Mouse (Mus musculus) kidney, embryonic 14.5 days (tissue): ENCODE results near the gene Lsm2. TPM values are rescaled to one million over a fixed set of nuclear protein-coding genes. Genes with fewer than 3 reads are reported as not detected.

Experiments
- ATAC-seq: fragments of 200-750 bp; cut with Nextera tagmentation; 2 replicates; pipeline ENCODE4 v1.8.0; 2017; ENCODE audit warnings: moderate number of reproducible peaks, mild to moderate bottlenecking, moderate TSS enrichment, moderate library complexity; ENCODE audit not compliant: low FRiP score, low TSS enrichment
- H3K27ac ChIP-seq: fragments of 300-500 bp; sonication (generic); 2 replicates; pipeline ENCODE4 v1.5.1; 2014; ENCODE audit warnings: low read depth, mild to moderate bottlenecking, low read length, moderate library complexity, mixed read lengths
- H3K27me3 ChIP-seq: fragments of 300-500 bp; sonication (generic); 2 replicates; pipeline ENCODE4 v1.6.1; 2014; ENCODE audit warnings: mild to moderate bottlenecking, low read length; ENCODE audit not compliant: control insufficient read depth, insufficient read depth
- H3K36me3 ChIP-seq: fragments of 300-500 bp; sonication (generic); 2 replicates; pipeline ENCODE4 v1.6.1; 2014; ENCODE audit warnings: low read length, mixed read lengths; ENCODE audit not compliant: control insufficient read depth, insufficient read depth
- H3K4me1 ChIP-seq: fragments of 300-500 bp; sonication (generic); 2 replicates; pipeline ENCODE4 v1.6.1; 2014; ENCODE audit warnings: low read length, mixed read lengths; ENCODE audit not compliant: control insufficient read depth, insufficient read depth
- H3K4me2 ChIP-seq: fragments of 300-500 bp; sonication (generic); replicated peaks from 2 replicates; pipeline ENCODE4 v1.6.1; 2014; ENCODE audit warnings: low read depth, mild to moderate bottlenecking, low read length
- H3K4me3 ChIP-seq: fragments of 300-500 bp; sonication (generic); 2 replicates; pipeline ENCODE4 v1.5.1; 2014; ENCODE audit warnings: mild to moderate bottlenecking, low read length
- H3K9ac ChIP-seq: fragments of 300-500 bp; sonication (generic); 2 replicates; pipeline ENCODE4 v1.6.1; 2014; ENCODE audit warnings: low read depth, mild to moderate bottlenecking, low read length, moderate library complexity
- H3K9me3 ChIP-seq: fragments of 300-500 bp; sonication (generic); 2 replicates; pipeline ENCODE4 v1.6.1; 2016; ENCODE audit warnings: low read length; ENCODE audit not compliant: control insufficient read depth
- WGBS: fragments of 180-500 bp; shearing (Covaris S2); extraction: QIAGEN DNeasy Blood & Tissue Kit; methylation state at CpG from one replicate; pipeline ENCODE4 v1.1.7; 2014; 5-methylcytosine and 5-hydroxymethylcytosine counted together
- polyA plus RNA-seq: library from polyadenylated mRNA; unstranded; fragments of >200 nt; fragmentation: Nextera tagmentation; extraction: Ambion mirVana; gene quantifications from 2 replicates; pipeline ENCODE4 v1.2.1, GENCODE M21; 2014

Lsm2 gene
- 240 and 246 TPM in 2 replicates for polyA plus RNA-seq

DNA sequence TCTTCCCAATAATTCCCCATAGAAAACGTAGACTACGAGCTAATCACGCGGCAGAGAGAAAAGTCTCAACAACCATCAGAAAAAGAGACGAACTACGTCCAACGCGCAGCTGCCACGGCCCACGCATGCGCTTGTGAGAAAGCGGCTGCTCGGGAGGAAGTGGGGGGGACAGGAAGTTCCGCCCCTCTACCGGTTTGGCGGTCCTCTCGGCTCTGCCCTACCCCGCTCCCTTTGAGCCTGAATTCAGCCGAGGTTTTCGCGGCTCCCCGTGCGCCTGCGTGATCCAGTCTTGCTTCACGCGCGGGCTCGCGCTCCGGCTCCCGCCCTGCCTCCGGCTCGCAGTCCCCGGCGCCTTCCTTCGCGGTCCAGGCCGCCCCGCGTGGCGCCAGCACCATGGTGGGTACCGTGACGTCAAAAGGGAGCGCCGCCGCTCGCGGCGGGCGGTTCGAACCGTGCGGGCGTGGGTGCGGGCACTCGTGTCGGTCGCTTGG, at the start of gene Lsm2:
Lsm2 (plus strand) TSS at position 173 of the 491 bp plus-strand sequence.
- H3K4me2 ChIP-seq: peak within 1 kb of the TSS; percentile 71
- peaks cover 8% of the 10 kb centered on the region; the same call in 1 of the 2 replicates for H3K4me1 ChIP-seq
- H3K9me3 ChIP-seq: no peaks in the 10 kb centered on the region
- peak within 1 kb of the TSS; percentile 84 for H3K4me3 ChIP-seq
- WGBS: 1% methylated on average over 57 of the region's 58 CpGs
- ATAC-seq: peak; percentile 95
- H3K36me3 ChIP-seq: peaks cover 19% of the 10 kb centered on the region
- peak within 1 kb of the TSS; percentile 94 for H3K9ac ChIP-seq
- no peaks in the 10 kb centered on the region for H3K27me3 ChIP-seq
- H3K27ac ChIP-seq: peak within 1 kb of the TSS; percentile 99

DNA sequence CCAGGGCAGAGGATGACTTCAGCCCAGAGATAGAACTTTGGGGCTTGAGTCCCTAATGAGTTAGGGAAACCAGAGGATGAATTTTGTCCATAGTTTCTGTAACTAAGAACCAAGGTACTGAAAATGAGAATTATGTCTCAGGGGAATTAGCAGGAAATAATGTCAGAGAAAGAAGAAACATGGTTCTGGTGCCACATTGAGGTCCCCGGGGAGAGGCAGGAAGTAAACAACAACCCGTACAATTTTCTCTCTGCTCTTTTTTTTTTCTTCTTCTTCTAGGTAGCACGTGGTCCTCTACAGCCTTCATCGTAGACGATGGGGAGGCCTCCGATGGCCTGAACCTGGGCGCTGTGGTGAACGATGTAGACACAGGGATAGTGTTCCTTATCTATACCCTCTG, 49.4 kb upstream of the Lsm2 start:
- no peaks in the 10 kb centered on the region for H3K27me3 ChIP-seq
- H3K4me1 ChIP-seq: peaks cover 9% of the 10 kb centered on the region; the same call in 1 of the 2 replicates
- H3K4me2 ChIP-seq: peak overlapping the region; percentile 97
- WGBS: 79% methylated on average over 8 of the region's 8 CpGs
- ATAC-seq: no peak
- peak overlapping the region; percentile 68 for H3K9ac ChIP-seq
- H3K9me3 ChIP-seq: no peaks in the 10 kb centered on the region
- peaks cover 9% of the 10 kb centered on the region; the same call in 1 of the 2 replicates for H3K36me3 ChIP-seq
- H3K27ac ChIP-seq: no peak overlapping the region
- peak overlapping the region; percentile 58 for H3K4me3 ChIP-seq

DNA sequence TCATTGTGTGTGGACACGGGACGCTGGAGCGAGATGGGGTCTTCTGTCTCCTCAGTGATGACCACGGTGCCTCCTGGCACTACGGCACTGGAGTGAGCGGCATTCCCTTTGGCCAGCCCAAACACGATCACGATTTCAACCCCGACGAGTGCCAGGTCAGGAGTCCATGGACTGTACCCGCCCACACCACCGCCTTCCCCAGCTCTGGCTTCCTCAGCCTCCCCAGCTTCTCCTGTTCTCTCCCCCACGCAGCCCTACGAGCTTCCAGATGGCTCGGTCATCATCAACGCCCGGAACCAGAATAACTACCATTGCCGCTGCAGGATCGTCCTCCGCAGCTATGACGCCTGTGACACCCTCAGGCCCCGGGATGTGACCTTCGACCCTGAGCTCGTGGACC, 47.6 kb upstream of the Lsm2 start:
- no peak for ATAC-seq
- WGBS: 66% methylated on average over 22 of the region's 24 CpGs
- Histone ChIP-seq H3K9ac (no peak overlapping the region), H3K27ac (no peak overlapping the region), H3K4me3 (no peak overlapping the region), H3K36me3 (peaks cover 9% of the 10 kb centered on the region; the same call in 1 of the 2 replicates), H3K27me3 (no peaks in the 10 kb centered on the region), H3K9me3 (no peaks in the 10 kb centered on the region), H3K4me2 (no peak overlapping the region), H3K4me1 (peaks cover 9% of the 10 kb centered on the region; the same call in 1 of the 2 replicates)

DNA sequence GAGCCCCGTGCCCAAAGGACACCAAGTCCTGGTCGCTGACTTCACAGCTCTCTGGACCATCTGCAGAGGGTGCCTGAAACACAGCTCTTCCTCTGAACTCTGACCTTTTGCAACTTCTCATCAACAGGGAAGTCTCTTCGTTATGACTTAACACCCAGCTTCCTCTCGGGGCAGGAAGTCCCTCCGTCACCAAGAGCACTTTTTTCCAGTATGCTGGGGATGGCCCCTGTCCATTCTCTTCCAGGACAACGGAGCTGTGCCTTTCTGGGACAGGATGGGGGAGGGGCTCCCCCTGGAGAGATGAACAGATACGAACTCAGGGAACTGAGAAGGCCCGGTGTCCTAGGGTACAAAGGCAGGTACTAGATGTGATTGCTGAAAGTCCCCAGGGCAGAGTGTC, 46.8 kb upstream of the Lsm2 start:
- WGBS: 49% methylated on average over 8 of the region's 8 CpGs
- no peaks in the 10 kb centered on the region for H3K27me3 ChIP-seq
- H3K36me3 ChIP-seq: peaks cover 9% of the 10 kb centered on the region; the same call in 1 of the 2 replicates
- H3K9me3 ChIP-seq: no peaks in the 10 kb centered on the region
- ATAC-seq: no peak
- no peak overlapping the region for H3K9ac ChIP-seq
- H3K4me2 ChIP-seq: no peak overlapping the region
- peaks cover 9% of the 10 kb centered on the region; the same call in 1 of the 2 replicates for H3K4me1 ChIP-seq
- no peak overlapping the region for H3K27ac ChIP-seq
- no peak overlapping the region for H3K4me3 ChIP-seq

DNA sequence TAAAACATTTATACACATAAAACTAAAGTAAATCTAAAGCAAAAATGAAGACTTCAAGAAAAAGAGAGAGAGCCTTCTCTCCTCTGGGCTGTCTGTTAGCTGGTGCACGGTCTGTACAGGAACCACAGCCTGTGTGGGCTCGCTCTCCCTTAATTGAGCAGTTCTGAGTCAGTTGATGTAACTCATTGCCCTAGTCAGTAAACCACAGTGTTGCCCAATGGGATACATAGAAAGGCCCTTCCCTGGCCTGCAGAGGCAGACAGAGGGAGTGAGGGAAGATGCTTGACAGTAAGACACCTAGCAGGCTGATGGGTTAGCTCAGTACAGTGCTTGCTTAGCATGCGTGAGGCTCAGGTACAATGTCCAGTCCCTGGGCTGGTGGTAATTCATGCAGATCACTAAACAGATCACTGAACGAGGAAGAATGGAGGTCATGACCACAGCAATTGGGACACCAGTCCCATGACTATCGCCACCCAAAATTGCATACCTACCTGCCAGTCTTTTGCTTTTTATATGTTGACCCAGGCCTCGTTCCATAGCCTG, 43.6 kb upstream of the Lsm2 start:
- Histone ChIP-seq H3K4me3 (no peak overlapping the region), H3K27me3 (no peaks in the 10 kb centered on the region), H3K4me1 (0 out of 2 replicates have a peak, but pooled peaks cover 5% of the 10 kb centered on the region), H3K27ac (no peak overlapping the region), H3K4me2 (no peak overlapping the region), H3K9ac (no peak overlapping the region), H3K9me3 (no peaks in the 10 kb centered on the region), H3K36me3 (peaks cover 9% of the 10 kb centered on the region; the same call in 1 of the 2 replicates)
- ATAC-seq: no peak
- 87% methylated on average over 6 of the region's 6 CpGs for WGBS

DNA sequence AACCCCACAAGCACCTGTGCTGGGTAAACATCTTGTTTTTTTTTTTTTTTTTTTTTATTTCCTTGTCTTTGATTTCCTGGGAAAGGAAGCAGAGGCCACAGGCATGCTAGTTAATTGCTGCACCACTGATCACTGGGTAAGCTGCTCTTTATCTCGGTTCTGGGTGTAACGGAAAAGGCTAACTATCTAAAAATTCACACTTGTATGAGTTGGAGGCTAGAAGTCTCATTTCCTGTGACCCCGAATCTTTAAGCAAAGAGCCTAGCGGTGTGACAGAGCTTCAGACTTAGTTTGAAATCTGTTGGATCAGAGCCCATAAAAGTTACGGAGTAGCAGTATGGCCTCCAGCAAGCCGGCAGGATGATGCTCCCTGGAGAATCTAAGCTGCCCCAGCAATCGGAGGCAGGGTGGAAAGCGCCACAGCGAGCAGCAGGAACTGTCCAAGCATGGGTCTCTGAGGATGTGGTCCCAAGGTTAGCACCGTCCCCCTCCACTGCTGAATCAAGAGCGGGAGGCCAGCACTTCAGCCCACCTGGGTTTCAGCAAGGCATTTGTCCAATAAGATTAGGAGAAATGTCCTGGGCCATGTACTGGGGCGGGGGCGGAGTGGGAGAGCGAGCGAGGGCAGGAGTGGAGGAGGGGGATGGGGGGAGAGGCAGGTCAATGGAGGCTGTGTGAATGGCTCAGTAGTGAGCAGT, 40.2 kb upstream of the Lsm2 start:
- peak overlapping the region; percentile 47; the same call in 1 of the 2 replicates for H3K9ac ChIP-seq
- peak overlapping the region; percentile 47 for H3K4me2 ChIP-seq
- 0 out of 2 replicates have a peak, but pooled peaks cover 5% of the 10 kb centered on the region for H3K4me1 ChIP-seq
- H3K27me3 ChIP-seq: no peaks in the 10 kb centered on the region
- H3K9me3 ChIP-seq: no peaks in the 10 kb centered on the region
- H3K27ac ChIP-seq: peak overlapping the region; percentile 53; the same call in 1 of the 2 replicates
- peak; percentile 75 for ATAC-seq
- 5% methylated on average over 15 of the region's 15 CpGs for WGBS
- no peaks in the 10 kb centered on the region for H3K36me3 ChIP-seq
- H3K4me3 ChIP-seq: peak overlapping the region; percentile 22

DNA sequence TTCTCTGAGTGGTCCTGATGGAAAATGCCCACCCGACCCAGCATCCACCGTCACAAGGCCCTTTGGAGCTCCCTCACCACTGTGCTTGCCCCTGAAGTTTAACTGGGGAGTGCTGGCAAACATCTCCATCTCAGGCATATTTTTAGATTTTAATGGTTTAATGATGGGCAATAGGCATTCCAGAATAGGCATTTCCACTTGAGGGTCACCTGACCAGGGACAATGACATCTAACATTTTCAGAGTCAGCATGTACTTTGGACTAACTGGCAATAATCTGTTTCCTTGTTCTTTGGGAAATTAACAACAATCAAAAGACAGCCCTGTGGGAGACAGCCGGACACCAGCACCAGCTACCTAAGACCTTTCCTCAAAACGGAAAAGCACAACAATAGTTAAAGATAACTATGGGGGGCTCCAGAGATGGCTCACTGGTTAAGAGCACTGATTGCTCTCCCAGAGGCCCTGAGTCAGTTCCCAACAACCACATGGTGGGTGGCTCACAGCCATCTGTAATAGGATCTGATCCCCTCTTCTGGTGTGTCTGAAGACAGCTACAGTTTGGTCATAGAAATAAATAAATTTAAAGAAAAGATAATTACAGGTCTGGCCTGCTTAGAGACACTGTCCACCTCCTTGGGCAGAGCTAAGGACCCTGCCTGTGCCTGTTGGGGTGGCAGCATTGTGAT, 38.4 kb upstream of the Lsm2 start:
- no peaks in the 10 kb centered on the region for H3K9me3 ChIP-seq
- 78% methylated on average over 4 of the region's 4 CpGs for WGBS
- H3K4me2 ChIP-seq: no peak overlapping the region
- 0 out of 2 replicates have a peak, but pooled peaks cover 5% of the 10 kb centered on the region for H3K4me1 ChIP-seq
- H3K27ac ChIP-seq: no peak overlapping the region
- H3K9ac ChIP-seq: no peak overlapping the region
- no peak overlapping the region for H3K4me3 ChIP-seq
- no peak for ATAC-seq
- no peaks in the 10 kb centered on the region for H3K36me3 ChIP-seq
- no peaks in the 10 kb centered on the region for H3K27me3 ChIP-seq

DNA sequence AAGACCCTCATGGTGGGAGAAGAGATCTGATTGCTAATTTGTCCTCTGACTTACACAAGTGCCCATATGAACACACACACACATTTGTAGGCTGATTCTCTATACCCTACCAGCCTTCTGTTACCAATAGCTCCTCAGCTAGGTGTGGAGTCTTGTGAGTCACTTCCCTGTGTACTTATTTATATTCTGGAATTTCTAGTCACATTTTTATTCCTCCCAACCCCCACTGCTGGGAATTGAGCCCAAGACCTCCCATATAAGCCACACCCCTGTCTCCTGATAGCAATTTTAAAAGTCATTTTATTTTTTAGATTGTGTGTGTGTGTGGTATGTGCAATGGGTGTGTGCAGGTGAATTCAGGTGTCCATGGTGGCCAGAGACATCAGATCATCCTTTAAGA, 37.3 kb upstream of the Lsm2 start:
- no peak overlapping the region for H3K27ac ChIP-seq
- H3K9me3 ChIP-seq: no peaks in the 10 kb centered on the region
- no peak for ATAC-seq
- no peaks in the 10 kb centered on the region for H3K27me3 ChIP-seq
- 0 out of 2 replicates have a peak, but pooled peaks cover 5% of the 10 kb centered on the region for H3K4me1 ChIP-seq
- H3K36me3 ChIP-seq: peaks cover under 1% of the 10 kb centered on the region; the same call in 1 of the 2 replicates
- H3K4me3 ChIP-seq: no peak overlapping the region
- no peak overlapping the region for H3K9ac ChIP-seq
- no peak overlapping the region for H3K4me2 ChIP-seq
